Mouse (Mus musculus): ENCODE results near the gene Negr1.

The Negr1 gene

GRCm38 (mm10) chr3:156561524-156562423 lies at the start of gene Negr1:
TSS of gene Negr1 (plus strand) at chr3:156561794.
- in situ Hi-C loops (cut with MseI, MboI), result no loop called here

- in situ Hi-C loops (cut with MseI, MboI), result no loop called here
These were observed 35.1 kb upstream of the Negr1 start for GRCm38 (mm10) chr3:156526461-156526933.

- in situ Hi-C loops (cut with MseI, MboI), result no loop called here
These were observed 34.2 kb upstream of the Negr1 start for GRCm38 (mm10) chr3:156527231-156527995.

GRCm38 (mm10) chr3:156559441-156559825 lies 2.2 kb upstream of the Negr1 start:
- in situ Hi-C loops (cut with MseI, MboI), result no loop called here

GRCm38 (mm10) chr3:156559826-156560471 lies 1.6 kb upstream of the Negr1 start:
- in situ Hi-C loops (cut with MseI, MboI), result no loop called here

GRCm38 (mm10) chr3:156560766-156561165 lies 828 bp upstream of the Negr1 start:
- in situ Hi-C loops (cut with MseI, MboI), result no loop called here

- in situ Hi-C loops (cut with MseI, MboI), result no loop called here
These were observed 811 bp downstream of the Negr1 start for GRCm38 (mm10) chr3:156562424-156562785.

- in situ Hi-C loops (cut with MseI, MboI), result no loop called here
These were observed 1.2 kb downstream of the Negr1 start for GRCm38 (mm10) chr3:156562796-156563195.

- in situ Hi-C loops (cut with MseI, MboI), result no loop called here
These were observed 1.8 kb downstream of the Negr1 start for GRCm38 (mm10) chr3:156563353-156563752.

- in situ Hi-C loops (cut with MseI, MboI), result no loop called here
These were observed 11.9 kb downstream of the Negr1 start for GRCm38 (mm10) chr3:156573465-156573864.

GRCm38 (mm10) chr3:156576292-156576691 lies 14.7 kb downstream of the Negr1 start:
- in situ Hi-C loops (cut with MseI, MboI), result no loop called here

- in situ Hi-C loops (cut with MseI, MboI), result no loop called here
These were observed 29.0 kb downstream of the Negr1 start for GRCm38 (mm10) chr3:156590612-156591011.

GRCm38 (mm10) chr3:156591125-156591524 lies 29.5 kb downstream of the Negr1 start:
- in situ Hi-C loops (cut with MseI, MboI), result no loop called here

GRCm38 (mm10) chr3:156606846-156607245 lies 45.3 kb downstream of the Negr1 start:
- in situ Hi-C loops (cut with MseI, MboI), result no loop called here

- in situ Hi-C loops (cut with MseI, MboI), result no loop called here
These were observed 58.3 kb downstream of the Negr1 start for GRCm38 (mm10) chr3:156619921-156620320.

- in situ Hi-C loops (cut with MseI, MboI), result no loop called here
These were observed 67.0 kb downstream of the Negr1 start for GRCm38 (mm10) chr3:156628594-156628993.

- in situ Hi-C loops (cut with MseI, MboI), result no loop called here
These were observed 71.3 kb downstream of the Negr1 start for GRCm38 (mm10) chr3:156632942-156633341.

GRCm38 (mm10) chr3:156639382-156639781 lies 77.8 kb downstream of the Negr1 start:
- in situ Hi-C loops (cut with MseI, MboI), result no loop called here

GRCm38 (mm10) chr3:156643710-156644363 lies 82.2 kb downstream of the Negr1 start:
- in situ Hi-C loops (cut with MseI, MboI), result no loop called here

GRCm38 (mm10) chr3:156648378-156648777 lies 86.8 kb downstream of the Negr1 start:
- in situ Hi-C loops (cut with MseI, MboI), result no loop called here

- in situ Hi-C loops (cut with MseI, MboI), result no loop called here
These were observed 101.0 kb downstream of the Negr1 start for GRCm38 (mm10) chr3:156662553-156662952.

- in situ Hi-C loops (cut with MseI, MboI), result no loop called here
These were observed 111.0 kb downstream of the Negr1 start for GRCm38 (mm10) chr3:156672560-156672959.

Measured in mouse trophoblast stem cell (cell line).